Mouse (Mus musculus) forebrain, embryonic 14.5 days (tissue): ENCODE results near the gene Rnf31. TPM values are rescaled to one million over a fixed set of nuclear protein-coding genes. Genes with fewer than 3 reads are reported as not detected.

Experiments
- ATAC-seq: fragments of 200-750 bp; cut with Nextera tagmentation; 2 replicates; pipeline ENCODE4 v1.8.0; 2017; ENCODE audit warnings: mild to moderate bottlenecking, moderate library complexity
- DNase-seq: peaks from one replicate; pipeline ENCODE4 v3.0.0-alpha.2; 2015; ENCODE audit warnings: low spot score
- H3K27ac ChIP-seq: fragments of 300-500 bp; sonication (generic); 2 replicates; pipeline ENCODE4 v1.5.1; 2014; ENCODE audit warnings: low read depth, mild to moderate bottlenecking, control low read depth, low read length, moderate library complexity
- H3K27me3 ChIP-seq: fragments of 300-500 bp; sonication (generic); replicated peaks from 2 replicates; pipeline ENCODE4 v1.6.1; 2014; ENCODE audit warnings: low read length, control low read depth, mixed read lengths; ENCODE audit not compliant: control insufficient read depth, insufficient read depth
- H3K36me3 ChIP-seq: fragments of 300-500 bp; sonication (generic); 2 replicates; pipeline ENCODE4 v1.6.1; 2014; ENCODE audit warnings: low read length, control low read depth; ENCODE audit not compliant: control insufficient read depth, insufficient read depth
- H3K4me1 ChIP-seq: fragments of 300-500 bp; sonication (generic); 2 replicates; pipeline ENCODE4 v1.6.1; 2014; ENCODE audit warnings: antibody characterized with exemption, low read length, control low read depth; ENCODE audit not compliant: control insufficient read depth, insufficient read depth
- H3K4me2 ChIP-seq: fragments of 300-500 bp; sonication (generic); 2 replicates; pipeline ENCODE4 v1.6.1; 2014; ENCODE audit warnings: mild to moderate bottlenecking, control low read depth, low read length
- H3K4me3 ChIP-seq: fragments of 300-500 bp; sonication (generic); 2 replicates; pipeline ENCODE4 v1.5.1; 2014; ENCODE audit warnings: low read depth, low read length, control low read depth
- H3K9ac ChIP-seq: fragments of 300-500 bp; sonication (generic); 2 replicates; pipeline ENCODE4 v1.6.1; 2014; ENCODE audit warnings: mild to moderate bottlenecking, low read length, control low read depth, moderate library complexity
- H3K9me3 ChIP-seq: fragments of 300-500 bp; sonication (generic); replicated peaks from 2 replicates; pipeline ENCODE4 v1.6.1; 2016; ENCODE audit warnings: low read length, control low read depth, mixed read lengths; ENCODE audit not compliant: control insufficient read depth
- WGBS: fragments of 180-500 bp; shearing (Covaris S2); extraction: QIAGEN DNeasy Blood & Tissue Kit; methylation state at CpG from one replicate; pipeline ENCODE4 v1.1.7; 2014; 5-methylcytosine and 5-hydroxymethylcytosine counted together
- polyA plus RNA-seq: library from polyadenylated mRNA; unstranded; fragments of >200 nt; fragmentation: Nextera tagmentation; extraction: Ambion mirVana; gene quantifications from 2 replicates; pipeline ENCODE4 v1.2.1, GENCODE M21; 2014

Rnf31 gene
- polyA plus RNA-seq, 1 experiment from 2014 or later = 11.0 TPM

DNA sequence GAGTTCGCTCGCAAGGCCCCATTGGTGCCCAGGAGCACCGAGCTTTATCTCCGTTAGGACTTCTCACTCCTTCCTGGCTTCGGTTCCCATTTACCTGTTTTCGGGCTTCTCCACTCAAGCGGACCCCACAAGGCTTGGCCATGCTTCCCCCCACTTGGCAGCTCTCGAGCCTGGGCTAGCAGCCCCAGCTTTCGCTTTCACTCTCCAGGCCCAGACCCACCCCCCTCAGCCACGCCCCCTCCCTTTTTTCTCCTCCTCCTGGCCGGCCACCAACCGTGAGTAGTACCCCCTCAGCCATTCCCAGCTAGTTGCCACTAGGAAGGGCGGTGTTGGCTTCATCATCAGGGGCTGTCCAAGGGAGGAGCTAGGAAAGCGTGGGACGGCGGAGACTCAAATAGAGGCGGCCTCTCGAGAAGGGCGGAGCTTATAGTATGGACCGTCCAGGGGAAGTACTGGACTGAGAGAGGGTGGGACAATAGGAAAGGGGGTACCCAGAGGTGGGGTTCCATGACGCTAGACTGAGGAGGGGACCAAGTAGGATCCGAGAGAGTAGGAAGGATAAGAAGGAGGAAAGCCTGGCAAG is 669 bp upstream of the Rnf31 start, which contains the start of gene Psme2:
Gene Psme2 (minus strand): TSS at position 366 of the 583 bp plus-strand sequence.
- no peaks in the 10 kb centered on the region for H3K27me3 ChIP-seq
- peaks cover 26% of the 10 kb centered on the region for H3K36me3 ChIP-seq
- H3K9ac ChIP-seq = peak within 1 kb of the TSS; percentile 82
- under 1% methylated on average over 21 of the region's 22 CpGs for WGBS
- H3K27ac ChIP-seq = peak within 1 kb of the TSS; percentile 81
- peak within 1 kb of the TSS; percentile 87 for H3K4me3 ChIP-seq
- ATAC-seq (peak; percentile 97), DNase-seq (peak; percentile 98)
- H3K4me1 ChIP-seq = peaks cover 14% of the 10 kb centered on the region; the same call in 1 of the 2 replicates
- H3K4me2 ChIP-seq = peak within 1 kb of the TSS; percentile 98
- H3K9me3 ChIP-seq = no peaks in the 10 kb centered on the region

DNA sequence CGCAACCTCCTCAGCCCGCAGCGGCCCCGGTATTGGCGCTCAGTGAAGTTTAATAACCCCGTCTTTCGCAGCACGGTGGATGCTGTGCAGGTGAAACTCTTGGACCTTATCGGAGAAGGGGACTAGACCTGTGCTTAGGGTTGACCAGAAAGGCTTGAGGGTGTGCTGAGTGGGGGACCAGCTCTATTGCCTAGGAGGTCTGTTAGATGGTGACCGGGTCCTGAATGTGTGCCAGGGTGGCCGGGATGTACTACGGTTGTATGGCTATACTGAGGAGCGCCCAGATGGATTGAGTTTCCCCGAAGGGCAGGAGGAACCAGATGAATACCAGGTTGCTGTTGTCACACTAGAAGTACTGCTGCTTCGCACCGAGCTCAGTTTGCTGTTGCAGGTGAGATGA is 718 bp downstream of the Rnf31 start:
- WGBS = 4% methylated on average over 16 of the region's 16 CpGs
- H3K36me3 ChIP-seq = peaks cover 40% of the 10 kb centered on the region
- peak overlapping the region; percentile 82 for H3K9ac ChIP-seq
- DNase-seq = no peak
- H3K4me1 ChIP-seq = peaks cover 14% of the 10 kb centered on the region; the same call in 1 of the 2 replicates
- ATAC-seq = no peak
- no peak overlapping the region for H3K27ac ChIP-seq
- no peaks in the 10 kb centered on the region for H3K27me3 ChIP-seq
- peak overlapping the region; percentile 87 for H3K4me3 ChIP-seq
- H3K4me2 ChIP-seq = peak overlapping the region; percentile 98
- no peaks in the 10 kb centered on the region for H3K9me3 ChIP-seq

DNA sequence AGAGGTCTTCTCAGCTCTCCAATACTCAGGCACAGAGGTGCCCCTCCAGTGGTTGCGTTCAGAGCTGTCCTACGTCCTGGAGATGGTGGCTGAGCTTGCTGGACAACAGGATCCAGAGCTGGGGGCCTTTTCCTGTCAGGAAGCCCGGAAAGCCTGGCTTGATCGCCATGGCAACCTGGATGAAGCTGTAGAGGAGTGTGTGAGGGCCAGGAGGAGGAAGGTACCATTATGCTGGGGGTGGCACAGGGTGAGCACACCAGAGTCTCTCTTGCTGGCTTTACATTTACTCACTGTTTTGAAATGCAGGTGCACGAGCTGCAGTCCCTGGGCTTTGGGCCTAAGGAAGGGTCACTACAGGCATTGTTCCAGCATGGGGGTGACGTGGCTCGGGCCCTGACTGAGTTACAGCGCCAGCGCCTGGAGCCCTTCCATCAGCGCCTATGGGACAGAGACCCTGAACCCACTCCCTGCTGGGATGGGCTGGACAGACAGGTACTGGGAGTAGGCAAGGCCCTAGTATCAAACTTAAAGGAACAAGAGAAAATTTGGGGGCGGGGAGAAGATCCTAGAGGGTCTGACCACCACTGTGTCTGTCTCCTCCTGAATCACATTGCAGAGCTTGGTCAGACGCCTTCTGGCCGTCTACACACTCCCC is 4.7 kb downstream of the Rnf31 start:
- Histone ChIP-seq H3K27ac (no peak overlapping the region), H3K27me3 (no peaks in the 10 kb centered on the region), H3K9ac (no peak overlapping the region), H3K4me2 (no peak overlapping the region), H3K9me3 (no peaks in the 10 kb centered on the region), H3K36me3 (peaks cover 67% of the 10 kb centered on the region), H3K4me1 (peaks cover 7% of the 10 kb centered on the region; the same call in 1 of the 2 replicates), H3K4me3 (no peak overlapping the region)
- ATAC-seq (no peak), DNase-seq (no peak)
- 78% methylated on average over 13 of the region's 13 CpGs for WGBS

DNA sequence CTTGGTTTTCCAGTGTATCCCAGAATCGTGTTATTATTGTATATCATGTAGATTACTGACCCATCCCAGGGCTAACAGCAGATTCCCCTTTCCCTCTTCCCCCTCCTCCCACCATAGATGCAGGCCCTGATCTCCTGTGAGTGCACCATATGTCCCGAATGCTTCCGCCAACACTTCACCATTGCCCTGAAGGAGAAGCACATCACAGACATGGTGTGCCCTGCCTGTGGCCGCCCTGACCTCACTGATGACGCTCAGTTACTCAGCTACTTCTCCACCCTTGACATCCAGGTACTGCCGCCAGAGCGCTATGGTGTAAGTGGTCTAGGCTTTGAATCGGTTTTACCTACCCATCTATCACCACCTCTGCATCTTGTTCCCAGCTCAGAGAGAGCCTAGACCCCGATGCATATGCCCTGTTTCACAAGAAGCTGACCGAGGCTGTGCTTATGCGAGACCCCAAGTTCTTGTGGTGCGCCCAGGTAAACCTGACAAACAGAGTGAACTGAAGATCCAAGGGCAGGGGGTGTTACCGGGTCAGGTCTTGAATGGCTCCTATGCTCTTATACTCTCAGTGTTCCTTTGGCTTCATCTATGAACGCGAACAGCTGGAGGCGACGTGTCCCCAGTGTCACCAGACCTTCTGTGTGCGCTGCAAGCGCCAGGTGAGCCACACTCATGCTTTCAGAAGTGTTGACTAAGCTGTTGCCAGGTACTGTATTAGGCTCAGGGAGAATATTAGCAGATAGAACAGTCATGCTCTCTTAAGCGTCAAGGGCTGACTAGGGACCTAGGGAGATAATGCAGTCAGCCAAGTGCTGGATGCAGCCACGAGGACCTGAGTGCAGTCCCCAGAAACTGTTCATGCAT is 7.2 kb downstream of the Rnf31 start:
- Histone ChIP-seq H3K9me3 (no peaks in the 10 kb centered on the region), H3K4me3 (no peak overlapping the region), H3K4me2 (no peak overlapping the region), H3K9ac (no peak overlapping the region), H3K27me3 (no peaks in the 10 kb centered on the region), H3K27ac (no peak overlapping the region), H3K36me3 (peaks cover 91% of the 10 kb centered on the region), H3K4me1 (no peaks in the 10 kb centered on the region)
- ATAC-seq (no peak), DNase-seq (no peak)
- WGBS = 95% methylated on average over 21 of the region's 21 CpGs

DNA sequence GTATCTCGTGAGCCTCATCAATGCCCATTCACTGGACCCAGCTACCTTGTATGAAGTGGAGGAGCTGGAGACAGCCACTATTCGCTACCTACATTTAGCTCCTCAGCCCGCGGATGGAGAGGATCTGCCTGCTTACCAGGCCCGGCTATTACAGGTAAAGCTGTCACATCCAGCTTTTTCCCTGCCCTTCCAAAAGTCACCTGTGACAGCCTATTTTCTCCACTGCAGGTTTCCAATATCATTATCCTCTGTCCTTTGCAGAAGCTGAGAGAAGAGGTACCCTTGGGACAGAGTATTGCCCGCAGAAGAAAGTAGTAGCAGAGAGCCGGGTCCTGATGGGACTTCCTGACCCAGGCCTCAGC is 11.7 kb downstream of the Rnf31 start, which contains the start of gene Irf9:
Gene Irf9 (plus strand): TSS at position 301 of the 362 bp plus-strand sequence.
- no peaks in the 10 kb centered on the region for H3K27me3 ChIP-seq
- no peaks in the 10 kb centered on the region for H3K4me1 ChIP-seq
- ATAC-seq (no peak), DNase-seq (no peak)
- no peaks in the 10 kb centered on the region for H3K9me3 ChIP-seq
- no peak within 1 kb of the TSS; the same call in 1 of the 2 replicates for H3K9ac ChIP-seq
- no peak within 1 kb of the TSS for H3K27ac ChIP-seq
- peak within 1 kb of the TSS; percentile 3; the same call in 1 of the 2 replicates for H3K4me3 ChIP-seq
- peak within 1 kb of the TSS; percentile 36 for H3K4me2 ChIP-seq
- H3K36me3 ChIP-seq = peaks cover 74% of the 10 kb centered on the region
- WGBS = 90% methylated on average over 7 of the region's 7 CpGs

DNA sequence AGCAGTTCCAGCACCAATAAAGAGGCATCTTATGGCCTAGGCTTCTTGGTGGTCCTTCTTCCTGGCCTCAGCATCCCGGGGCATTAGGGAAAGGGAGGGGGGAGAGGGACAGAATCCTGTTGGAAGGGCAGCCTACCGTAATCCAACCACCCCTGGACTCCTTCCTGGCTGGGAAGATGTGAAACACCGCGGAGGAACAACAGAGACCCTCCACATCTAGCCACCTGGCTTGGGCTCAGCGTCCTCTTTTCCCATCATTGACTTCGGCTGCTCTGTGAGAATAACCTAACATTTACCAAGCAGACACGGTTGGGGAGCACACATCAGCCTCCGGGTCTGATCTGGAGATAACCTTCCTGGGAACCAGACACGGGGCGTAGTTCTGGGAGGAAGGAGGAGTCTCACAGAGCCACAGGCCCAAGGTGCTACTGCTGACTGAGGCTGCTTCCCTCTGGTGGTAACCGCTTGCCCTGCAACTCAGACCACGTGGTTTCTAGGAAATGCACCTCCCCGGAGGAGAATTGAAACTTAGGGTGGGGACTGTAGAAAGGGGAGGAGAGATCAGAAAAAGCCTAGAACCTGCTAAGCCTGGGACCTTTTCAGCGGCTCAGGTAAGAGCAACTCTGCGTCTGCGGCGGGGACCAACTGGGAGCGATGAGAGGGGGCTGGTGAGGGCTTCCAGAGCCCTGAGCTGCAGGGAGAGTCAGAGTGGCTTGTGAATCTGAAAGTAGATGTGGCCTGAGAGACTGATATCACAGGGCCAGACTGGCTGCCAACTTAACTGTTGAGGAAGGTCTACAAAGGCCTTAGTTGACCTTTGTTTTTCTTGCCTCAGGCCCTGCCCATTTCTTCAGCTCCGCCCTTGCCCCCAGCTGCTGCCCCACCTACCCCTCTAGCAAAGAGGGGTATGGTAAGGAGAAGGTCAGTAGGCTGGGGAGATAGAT is 12.4 kb downstream of the Rnf31 start:
- no peaks in the 10 kb centered on the region for H3K9me3 ChIP-seq
- no peak overlapping the region; the same call in 1 of the 2 replicates for H3K9ac ChIP-seq
- ATAC-seq (peak; percentile 90), DNase-seq (peak; percentile 84)
- 20% methylated on average over 19 of the region's 19 CpGs for WGBS
- no peaks in the 10 kb centered on the region for H3K27me3 ChIP-seq
- H3K27ac ChIP-seq = no peak overlapping the region
- peak overlapping the region; percentile 3; the same call in 1 of the 2 replicates for H3K4me3 ChIP-seq
- H3K36me3 ChIP-seq = peaks cover 74% of the 10 kb centered on the region
- H3K4me1 ChIP-seq = no peaks in the 10 kb centered on the region
- H3K4me2 ChIP-seq = peak overlapping the region; percentile 36

DNA sequence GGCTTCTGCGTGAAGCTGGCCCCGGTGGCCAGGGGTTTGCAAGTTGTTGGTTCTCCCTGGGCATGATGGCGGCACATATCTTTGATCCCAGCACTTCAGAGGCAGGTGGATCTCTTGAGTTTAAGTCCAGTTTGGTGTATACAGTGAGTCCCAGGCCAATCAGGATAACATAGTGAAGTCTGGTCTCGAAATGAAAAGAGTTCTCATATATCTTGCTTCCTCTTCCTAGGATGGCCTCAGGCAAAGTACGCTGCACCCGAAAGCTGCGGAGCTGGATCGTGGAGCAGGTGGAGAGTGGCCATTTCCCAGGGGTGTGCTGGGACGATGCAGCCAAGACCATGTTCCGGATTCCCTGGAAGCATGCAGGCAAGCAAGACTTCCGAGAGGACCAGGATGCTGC is 13.3 kb downstream of the Rnf31 start:
- Histone ChIP-seq H3K4me2 (no peak overlapping the region), H3K27me3 (no peaks in the 10 kb centered on the region)
- no peak for ATAC-seq

More for the DNA sequence above, 13.3 kb downstream of the Rnf31 start:
- Histone ChIP-seq H3K9ac (no peak overlapping the region), H3K4me1 (no peaks in the 10 kb centered on the region), H3K9me3 (no peaks in the 10 kb centered on the region), H3K27ac (no peak overlapping the region), H3K36me3 (peaks cover 73% of the 10 kb centered on the region), H3K4me3 (no peak overlapping the region)
- 95% methylated on average over 11 of the region's 11 CpGs for WGBS
- no peak for DNase-seq
